Mouse (Mus musculus): ENCODE data around the gene Ttll5.

GRCm38 (mm10) chr12:85781606-85782005 lies 42.9 kb upstream of the Ttll5 start:
- no peak for TF ChIP-seq CTCF (IDR thresholded peaks at IDR 0.05; ENCODE audit: low read depth, low read length)
- no peak for TF ChIP-seq POLR2AphosphoS5 (IDR thresholded peaks at IDR 0.05; ENCODE audit: insufficient replicate concordance, low read depth, low read length)
- no peak for TF ChIP-seq GATA1 (IDR thresholded peaks at IDR 0.05; ENCODE audit: borderline replicate concordance, low read length)
